Mouse (Mus musculus): ENCODE data around the gene Btbd18. TPM values are rescaled to one million over a fixed set of nuclear protein-coding genes. Genes with fewer than 3 reads are reported as not detected.

Gene Btbd18
- polyA plus RNA-seq (2015; fragmentation: Nextera tagmentation; extraction: Ambion mirVana), result 0.08 and 0.09 TPM in 2 replicates

DNA sequence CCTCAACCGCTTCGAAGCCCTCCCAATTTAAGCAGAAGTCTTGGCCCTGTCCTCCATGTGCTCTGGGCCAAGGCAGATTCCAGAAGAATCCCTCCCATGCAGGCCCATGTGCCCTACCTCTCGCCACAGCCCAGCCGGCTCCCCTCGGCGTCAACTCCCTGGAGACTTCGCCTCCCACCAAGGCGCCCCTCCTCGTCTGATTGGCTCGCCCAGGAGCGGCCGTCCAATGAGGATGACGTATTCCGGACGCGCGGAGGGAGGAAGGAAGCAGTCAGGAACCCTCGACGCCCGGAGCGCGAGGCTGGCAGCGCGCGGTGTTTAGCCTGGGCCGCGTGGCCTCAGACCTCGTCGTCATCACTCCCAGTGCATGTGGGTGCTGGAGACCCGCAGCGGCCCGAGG lies at the start of gene Btbd18:
Gene Btbd18 (plus strand): TSS at position 274 of the 400 bp plus-strand sequence.

DNA sequence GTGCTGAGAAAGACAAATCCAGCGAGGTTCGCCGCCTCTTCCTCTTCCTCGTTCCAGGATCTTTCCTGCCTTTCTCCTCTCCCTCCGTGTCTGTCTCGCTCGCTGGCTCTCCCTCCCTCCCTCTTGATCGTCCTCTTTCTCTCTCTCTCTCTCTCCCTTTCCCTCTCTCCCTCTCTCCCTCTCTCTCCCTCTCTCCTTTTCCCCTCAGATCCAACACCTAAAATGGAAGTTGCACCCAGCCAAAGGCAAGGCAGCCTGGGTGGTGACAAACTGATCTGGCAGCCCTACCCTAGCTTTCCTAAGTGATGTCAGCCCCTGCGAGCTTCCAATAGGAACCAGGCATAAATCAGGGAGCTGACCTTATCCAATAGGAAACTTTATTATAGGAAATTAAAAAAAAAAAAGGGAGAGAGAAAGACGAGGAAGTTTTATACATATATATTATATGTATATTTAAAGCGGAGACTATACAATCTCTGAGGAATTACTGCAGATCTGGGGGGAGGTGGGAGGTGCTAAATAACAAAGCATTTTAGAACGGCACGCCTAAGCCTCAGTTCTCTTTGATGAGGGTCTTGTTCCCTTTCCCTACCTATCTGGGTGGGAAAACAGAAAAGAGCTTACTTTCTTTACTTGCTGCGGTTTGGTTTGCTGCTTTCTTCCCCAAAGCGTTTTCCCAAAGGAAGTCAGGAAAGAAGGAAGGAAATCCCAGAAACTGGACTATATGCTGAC lies 8.2 kb upstream of the Btbd18 start, which contains the start of gene Ctnnd1:
Gene Ctnnd1 (minus strand): TSS at position 302 of the 732 bp plus-strand sequence.

DNA sequence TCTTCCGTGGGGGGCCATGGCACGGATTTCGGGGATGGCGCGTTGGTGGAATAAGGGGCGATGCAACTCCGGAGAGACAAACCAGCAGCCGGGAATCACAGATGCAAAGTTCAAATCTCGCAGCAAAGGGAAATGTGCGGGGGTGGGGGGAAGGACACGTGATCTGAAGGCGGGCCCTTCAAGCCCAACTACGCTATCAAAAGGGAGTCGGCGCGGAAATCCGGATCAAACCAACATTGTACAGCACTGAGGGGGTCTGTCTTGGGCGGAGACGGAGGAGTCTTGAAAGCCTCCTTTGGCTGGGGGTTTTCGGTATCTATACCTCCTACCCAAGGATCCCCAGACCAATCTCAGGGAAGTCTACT lies 11.7 kb downstream of the Btbd18 start, which contains the start of gene Selenoh:
Gene Selenoh (minus strand): TSS at position 202 of the 365 bp plus-strand sequence.

DNA sequence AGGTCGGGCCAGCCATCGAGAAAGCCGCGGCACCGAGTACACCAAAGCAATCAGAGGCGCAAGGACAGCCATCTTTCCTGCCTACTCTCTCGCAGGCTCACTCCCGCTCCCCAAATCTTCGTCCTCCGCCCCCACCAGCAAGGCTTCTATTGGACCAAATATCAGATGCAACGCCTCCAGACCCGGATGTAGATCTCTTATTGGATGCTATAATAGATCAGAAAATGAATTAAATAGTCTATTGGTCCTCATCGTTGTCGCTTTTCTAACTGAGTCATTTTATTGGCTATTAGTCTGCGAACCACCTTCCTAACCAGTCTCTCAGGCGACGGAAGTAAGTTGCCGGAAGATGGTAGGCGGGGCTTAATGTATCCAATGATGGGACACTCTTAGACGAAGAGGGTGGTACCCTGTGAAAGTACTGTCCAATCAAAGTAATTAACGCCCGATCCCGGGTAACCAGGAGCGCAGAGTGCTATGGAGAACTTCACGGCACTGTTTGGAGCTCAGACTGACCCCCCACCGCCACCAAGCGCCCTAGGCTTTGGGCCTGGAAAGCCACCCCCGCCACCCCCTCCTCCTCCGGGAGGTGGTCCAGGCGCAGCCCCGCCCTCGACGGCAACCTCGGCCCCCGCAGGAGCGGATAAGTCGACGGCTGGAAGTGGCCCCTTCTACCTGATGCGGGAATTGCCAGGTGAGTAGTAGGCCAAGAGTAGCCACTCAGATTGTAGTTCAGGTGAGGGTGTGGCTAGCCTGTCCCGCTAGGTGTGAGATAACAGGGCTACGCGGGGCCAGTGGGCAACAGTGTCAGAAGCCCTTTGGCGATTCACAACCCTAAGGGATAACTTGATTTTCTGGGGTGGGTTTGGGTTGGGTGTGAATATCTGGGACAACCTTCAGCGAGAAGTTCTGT lies 19.3 kb downstream of the Btbd18 start, which contains the start of the genes Gm28635 and Med19:
Gene Gm28635 (minus strand): TSS at position 74 of the 913 bp plus-strand sequence.
Gene Med19 (plus strand): TSS at position 435 of the 913 bp plus-strand sequence.

DNA sequence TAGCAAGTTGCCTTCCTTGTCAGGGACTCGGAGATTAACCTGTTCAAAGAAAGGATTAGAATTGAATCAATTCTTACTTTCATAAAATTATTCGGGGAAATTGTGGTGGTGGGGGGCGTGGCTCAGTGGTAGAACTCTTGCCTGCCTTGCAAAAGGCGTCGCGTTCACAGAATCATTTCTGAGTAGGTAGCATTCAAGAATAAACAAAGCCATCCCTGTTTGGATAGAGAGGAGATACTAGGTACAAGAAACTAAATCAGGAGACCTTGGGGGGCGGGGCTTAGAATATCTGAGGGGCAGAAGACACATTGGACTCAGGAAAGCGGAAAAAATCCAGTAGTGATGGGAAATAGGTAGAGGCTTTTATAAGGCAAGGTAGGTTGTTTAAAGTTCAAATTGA lies 20.1 kb downstream of the Btbd18 start, which contains the start of gene Tmx2:
Gene Tmx2 (minus strand): TSS at position 125 of the 400 bp plus-strand sequence.

DNA sequence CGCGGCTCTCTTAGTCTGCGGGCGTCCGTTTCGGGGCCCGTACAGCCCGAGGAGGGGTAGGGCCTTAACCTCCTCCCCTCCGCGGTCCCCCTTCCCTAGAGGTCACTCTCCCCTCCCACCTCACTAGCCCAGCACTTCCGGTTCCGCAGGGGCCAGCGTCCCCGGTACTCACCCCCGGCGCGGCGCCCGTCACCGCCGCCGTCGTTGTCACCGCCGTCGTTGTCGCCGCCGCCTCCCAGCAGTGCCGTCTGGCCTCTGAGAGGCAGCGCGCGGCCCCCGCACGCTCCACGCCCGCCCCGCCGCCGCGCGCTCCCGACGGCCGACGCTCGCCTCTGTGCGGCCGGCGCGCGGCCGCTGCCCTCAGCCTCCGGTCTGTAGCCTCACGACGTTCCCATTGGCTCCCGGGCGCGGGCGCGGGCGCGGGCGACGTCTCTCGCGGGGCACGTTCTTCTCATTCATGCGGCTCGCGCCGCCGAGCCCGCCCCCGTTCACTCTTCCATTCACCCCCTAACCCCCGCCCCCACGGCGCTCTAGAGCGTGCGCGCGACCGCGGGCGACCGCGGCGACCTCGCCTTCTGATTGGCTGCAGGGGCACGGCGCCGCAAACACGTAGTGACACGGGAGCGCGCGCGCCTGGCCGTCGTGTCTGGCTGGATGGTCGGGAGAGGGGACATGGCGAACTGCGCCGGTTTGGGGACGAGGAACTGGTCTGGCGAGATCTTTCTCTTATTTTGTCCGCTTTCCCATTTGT lies 56.1 kb downstream of the Btbd18 start, which contains the start of gene Zdhhc5:
Gene Zdhhc5 (minus strand): TSS at position 370 of the 751 bp plus-strand sequence.

Other genes with a start within 250 kb of the Btbd18 start
- 12.1 and 21.2 TPM in 2 replicates for gene Calcrl, start 233.7 kb upstream of the Btbd18 start, polyA plus RNA-seq (2015; fragmentation: Nextera tagmentation; extraction: Ambion mirVana)
- gene Tfpi, start 182.3 kb upstream of the Btbd18 start, polyA plus RNA-seq (2015; fragmentation: Nextera tagmentation; extraction: Ambion mirVana), result 90.8 and 108 TPM in 2 replicates
- gene Ctnnd1, start 8.3 kb upstream of the Btbd18 start, polyA plus RNA-seq (2015; fragmentation: Nextera tagmentation; extraction: Ambion mirVana), result 25.1 and 30.6 TPM in 2 replicates
- 175 and 211 TPM in 2 replicates for gene Selenoh, start 11.7 kb downstream of the Btbd18 start, polyA plus RNA-seq (2015; fragmentation: Nextera tagmentation; extraction: Ambion mirVana)
- gene Gm28635, start 19.0 kb downstream of the Btbd18 start, polyA plus RNA-seq (2015; fragmentation: Nextera tagmentation; extraction: Ambion mirVana), result not detected in 2 replicates
- gene Med19, start 19.3 kb downstream of the Btbd18 start, polyA plus RNA-seq (2015; fragmentation: Nextera tagmentation; extraction: Ambion mirVana), result 18.0 and 23.4 TPM in 2 replicates
- 93.5 and 140 TPM in 2 replicates for gene Tmx2, start 20.1 kb downstream of the Btbd18 start, polyA plus RNA-seq (2015; fragmentation: Nextera tagmentation; extraction: Ambion mirVana)
- 13.4 and 19.9 TPM in 2 replicates for gene Zdhhc5, start 56.1 kb downstream of the Btbd18 start, polyA plus RNA-seq (2015; fragmentation: Nextera tagmentation; extraction: Ambion mirVana)
- gene Clp1, start 68.3 kb downstream of the Btbd18 start, polyA plus RNA-seq (2015; fragmentation: Nextera tagmentation; extraction: Ambion mirVana), result 19.0 and 23.4 TPM in 2 replicates
- 6.7 and 9.9 TPM in 2 replicates for gene Ypel4, start 75.0 kb downstream of the Btbd18 start, polyA plus RNA-seq (2015; fragmentation: Nextera tagmentation; extraction: Ambion mirVana)
- gene Gm19426, start 84.6 kb downstream of the Btbd18 start, polyA plus RNA-seq (2015; fragmentation: Nextera tagmentation; extraction: Ambion mirVana), result 4.4 and 6.0 TPM in 2 replicates
- gene Serping1, start 116.4 kb downstream of the Btbd18 start, polyA plus RNA-seq (2015; fragmentation: Nextera tagmentation; extraction: Ambion mirVana), result 239 and 418 TPM in 2 replicates
- 87.6 and 101 TPM in 2 replicates for gene Ube2l6, start 139.7 kb downstream of the Btbd18 start, polyA plus RNA-seq (2015; fragmentation: Nextera tagmentation; extraction: Ambion mirVana)
- gene Smtnl1, start 163.6 kb downstream of the Btbd18 start, polyA plus RNA-seq (2015; fragmentation: Nextera tagmentation; extraction: Ambion mirVana), result 0.95 TPM in 1 of 2 replicates, not detected in the other
- 55.4 and 80.7 TPM in 2 replicates for gene Timm10, start 167.9 kb downstream of the Btbd18 start, polyA plus RNA-seq (2015; fragmentation: Nextera tagmentation; extraction: Ambion mirVana)
- 9.4 and 10.7 TPM in 2 replicates for gene Slc43a1, start 179.8 kb downstream of the Btbd18 start, polyA plus RNA-seq (2015; fragmentation: Nextera tagmentation; extraction: Ambion mirVana)
- gene Rtn4rl2, start 227.6 kb downstream of the Btbd18 start, polyA plus RNA-seq (2015; fragmentation: Nextera tagmentation; extraction: Ambion mirVana), result 1.1 and 1.3 TPM in 2 replicates

Data from adrenal gland, postnatal 0 days (tissue).